Mouse (Mus musculus) NIH3T3 (cell line): ENCODE data around the gene Nup205.

Experiments
- DNase-seq: peaks from one replicate; pipeline ENCODE4 v3.0.0-alpha.2; 2012; ENCODE audit warnings: low read depth

Nup205 gene

DNA sequence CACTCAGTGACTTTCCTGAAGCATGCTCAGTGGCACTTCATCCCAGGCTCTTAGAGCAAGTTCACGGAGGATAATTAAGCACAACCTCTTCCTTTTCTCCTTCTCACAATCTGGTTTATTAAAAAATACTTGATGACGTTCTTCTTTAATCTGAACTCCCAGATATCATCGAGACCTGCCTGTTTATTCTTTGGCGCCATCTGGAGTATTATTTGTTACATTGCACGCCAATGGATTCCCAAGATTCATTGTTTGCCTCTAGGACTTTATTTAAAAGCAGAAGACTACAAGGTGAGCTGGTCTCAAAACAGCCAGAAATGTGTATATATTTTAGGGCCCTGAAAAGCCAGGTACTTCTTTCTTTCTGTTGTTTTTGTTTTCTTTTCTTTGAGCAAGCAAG, 67.9 kb downstream of the Nup205 start:
- peak; percentile 67 for DNase-seq

DNA sequence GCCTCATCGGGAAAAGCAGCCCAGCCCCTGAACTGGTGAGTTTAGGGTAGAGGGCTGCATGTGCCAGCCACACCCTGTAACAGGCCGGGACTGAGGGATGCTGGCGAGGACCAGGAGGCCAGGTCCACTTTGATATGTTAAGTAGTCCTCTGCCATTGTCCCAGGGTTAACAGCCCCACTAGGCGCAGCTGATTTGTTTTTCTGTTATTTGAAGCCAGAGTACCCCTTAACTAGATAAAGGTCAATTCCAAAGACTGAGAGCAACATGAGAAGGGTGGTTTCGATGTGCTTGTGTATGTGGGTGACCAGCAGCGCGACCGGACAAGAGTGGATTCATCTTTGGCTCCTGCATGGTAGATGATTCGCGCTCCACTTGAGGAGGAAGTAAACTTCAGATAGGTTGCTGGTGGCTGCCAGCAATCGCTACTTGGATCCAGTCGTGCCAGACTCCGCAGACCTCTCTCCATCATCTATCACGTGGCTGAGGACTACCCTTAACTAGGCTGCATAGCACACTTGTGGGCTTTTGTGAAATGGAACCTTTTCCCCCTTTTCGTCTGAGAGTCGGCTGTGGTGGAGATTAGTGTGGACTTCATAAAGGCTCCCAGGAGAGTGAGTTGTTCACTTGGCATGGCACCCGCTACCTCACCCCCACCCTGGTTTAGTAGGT, 74.7 kb downstream of the Nup205 start:
- DNase-seq, result no peak

DNA sequence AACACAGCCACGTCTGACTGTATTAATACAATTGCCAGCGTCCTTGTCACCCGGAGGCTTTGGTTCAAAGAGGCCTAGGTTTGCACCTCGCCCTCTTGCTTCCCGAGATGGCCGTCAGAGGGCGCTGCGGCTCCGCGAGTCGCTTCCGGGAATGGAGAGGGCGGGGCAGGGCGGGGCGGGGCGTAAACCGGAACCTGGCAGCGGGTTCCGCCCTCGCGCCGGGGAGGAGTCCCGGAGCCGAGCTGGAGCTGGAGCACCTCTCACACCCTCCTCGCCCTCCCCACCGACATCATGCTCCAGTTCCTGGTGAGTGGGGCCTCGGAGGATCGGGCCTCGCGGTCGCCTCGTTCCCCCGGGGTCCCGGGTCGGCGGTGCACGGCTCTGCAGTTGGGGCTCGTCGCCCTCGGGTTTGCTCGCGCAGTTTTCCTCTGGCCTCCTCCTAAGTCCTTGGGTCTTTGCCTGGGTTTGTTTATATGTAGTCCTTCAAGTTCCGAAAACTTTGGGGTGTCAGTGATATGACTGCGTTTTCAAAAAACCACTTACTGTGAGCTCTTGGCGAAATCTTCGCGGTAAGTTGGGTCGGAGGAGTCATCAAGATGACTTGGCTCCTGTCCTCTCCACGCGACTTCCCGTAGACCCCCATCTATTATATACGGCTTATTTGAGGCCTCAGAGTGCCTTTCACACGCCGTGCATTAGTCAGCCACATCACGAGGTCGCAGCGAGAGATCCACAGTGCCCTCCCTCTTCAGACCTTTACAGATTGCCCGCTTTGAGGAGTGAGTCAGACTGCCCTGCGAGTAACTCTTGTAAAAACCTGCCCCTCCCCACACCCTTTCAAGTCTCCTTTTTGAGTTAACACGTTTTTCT, 75.5 kb downstream of the Nup205 start:
- DNase-seq, result peak; percentile 97

DNA sequence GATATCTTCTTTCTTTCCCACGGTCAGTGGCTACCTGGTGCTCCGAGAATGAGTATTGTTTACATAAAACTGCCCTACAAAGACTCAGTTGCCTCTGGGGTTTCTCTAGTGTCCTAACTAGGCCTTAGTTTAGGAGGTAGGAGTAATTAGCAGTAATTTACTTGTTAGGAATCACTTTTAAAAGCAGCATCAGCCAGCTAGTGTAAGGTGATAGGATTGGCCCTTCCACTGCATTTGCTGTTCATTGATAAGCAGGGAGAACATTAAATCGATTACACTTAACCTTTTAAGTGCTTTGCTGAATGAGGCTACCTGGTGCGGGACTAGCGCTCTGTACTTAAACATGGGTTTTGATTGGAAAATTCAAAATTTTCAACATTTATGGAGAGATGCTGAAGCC, 76.3 kb downstream of the Nup205 start:
- no peak for DNase-seq

DNA sequence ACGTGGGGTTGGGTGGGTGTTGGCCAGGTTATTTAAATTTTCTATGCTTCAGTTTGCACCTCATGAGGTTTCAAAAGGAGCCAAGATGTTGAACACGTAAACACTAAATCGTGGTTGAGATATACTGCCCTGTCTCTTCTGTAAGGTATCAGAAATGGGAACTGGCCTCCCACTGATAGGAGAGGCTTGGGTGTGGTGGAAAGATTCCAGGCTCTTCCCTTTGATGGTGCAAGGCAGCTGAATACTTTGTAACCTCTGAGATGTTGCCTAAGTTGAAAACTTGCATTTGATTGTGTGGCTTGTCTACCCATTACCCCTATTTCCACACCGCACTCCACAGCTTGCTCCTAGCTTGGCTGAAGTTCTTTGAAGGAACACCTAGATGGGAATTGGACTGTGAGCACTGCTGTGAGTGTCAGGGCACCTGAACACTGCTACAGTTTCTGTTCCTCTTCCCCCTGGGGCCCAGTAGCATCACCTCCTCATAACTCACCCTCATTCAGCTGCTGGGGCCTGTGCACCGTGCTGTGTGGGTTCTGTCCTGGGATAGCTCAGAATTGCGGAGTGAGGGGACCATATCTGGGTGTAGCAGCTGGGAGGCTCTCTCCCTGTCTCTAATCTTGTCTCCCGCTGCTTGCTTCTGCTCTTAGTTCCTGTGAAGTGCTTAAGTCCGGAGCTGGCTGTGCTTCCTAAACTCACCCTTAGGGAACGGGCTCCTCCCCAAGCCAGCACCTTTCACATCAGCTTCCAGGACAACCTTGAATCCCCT, 77.1 kb downstream of the Nup205 start:
- DNase-seq, result no peak

DNA sequence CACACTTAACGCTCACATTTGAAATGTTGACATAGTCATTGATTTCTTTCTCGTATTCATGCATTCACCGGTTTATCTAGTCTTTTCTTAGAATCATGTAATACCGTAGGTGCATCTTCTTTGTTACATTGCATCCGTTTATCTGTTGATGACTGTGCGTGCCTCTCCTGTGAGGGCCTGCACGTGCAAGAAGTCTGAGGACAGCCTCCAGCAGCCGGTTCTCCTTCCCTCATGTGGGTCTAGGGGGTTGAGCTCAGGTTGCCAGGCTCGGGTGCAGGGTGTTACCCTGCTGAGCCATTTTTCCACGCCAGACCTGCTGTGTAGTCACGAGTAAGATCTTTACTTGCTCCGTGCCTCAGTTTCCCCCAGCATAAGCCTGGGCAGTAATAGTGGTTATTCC, 77.8 kb downstream of the Nup205 start:
- no peak for DNase-seq

DNA sequence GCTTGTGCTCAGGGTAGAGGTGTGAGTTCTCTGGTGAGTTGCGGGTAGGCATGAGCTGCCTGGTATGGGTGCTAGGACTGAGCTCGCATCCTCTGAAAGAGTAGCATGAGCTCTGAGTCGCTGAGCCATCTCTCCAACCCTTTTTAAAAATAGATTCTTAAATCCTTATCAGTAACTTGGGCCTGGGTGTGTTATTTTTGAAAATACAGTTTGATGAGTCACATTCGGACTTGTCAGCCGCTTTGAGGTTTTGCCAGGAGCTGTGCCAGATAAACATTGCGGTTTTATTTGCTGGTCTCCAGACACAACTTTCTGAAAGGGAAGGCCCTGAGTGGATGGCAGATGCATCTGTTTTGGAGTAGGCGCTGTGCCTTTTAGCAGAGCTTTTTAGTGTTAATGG, 79.5 kb downstream of the Nup205 start:
- DNase-seq, result peak; percentile 94

DNA sequence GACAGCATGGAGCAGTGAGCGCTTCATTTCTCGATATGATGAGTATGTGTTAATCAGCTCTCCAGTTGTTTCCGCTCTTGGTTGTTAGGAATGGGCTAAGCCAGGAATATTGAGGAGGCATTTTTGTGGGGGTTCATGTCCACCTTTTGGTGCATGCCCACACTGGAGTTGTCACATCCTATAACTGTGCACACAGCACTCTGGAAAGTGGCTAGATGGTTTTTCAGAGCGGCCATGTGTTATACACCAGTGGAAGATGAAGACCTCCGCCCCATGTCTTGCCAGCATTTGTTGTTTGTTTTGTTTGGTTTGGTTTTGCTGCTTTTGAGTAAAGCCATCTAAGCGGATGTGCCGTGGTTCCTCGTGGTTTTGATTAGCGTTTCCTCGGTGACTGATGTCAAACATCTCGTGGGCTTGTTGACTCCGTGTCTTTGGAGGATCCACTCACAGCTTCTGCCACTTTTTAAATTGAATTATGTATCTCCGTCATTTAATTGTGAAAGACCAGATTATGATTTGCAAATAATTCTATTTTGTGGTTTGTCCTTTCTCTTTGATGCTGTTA, 80.5 kb downstream of the Nup205 start:
- DNase-seq, result no peak

DNA sequence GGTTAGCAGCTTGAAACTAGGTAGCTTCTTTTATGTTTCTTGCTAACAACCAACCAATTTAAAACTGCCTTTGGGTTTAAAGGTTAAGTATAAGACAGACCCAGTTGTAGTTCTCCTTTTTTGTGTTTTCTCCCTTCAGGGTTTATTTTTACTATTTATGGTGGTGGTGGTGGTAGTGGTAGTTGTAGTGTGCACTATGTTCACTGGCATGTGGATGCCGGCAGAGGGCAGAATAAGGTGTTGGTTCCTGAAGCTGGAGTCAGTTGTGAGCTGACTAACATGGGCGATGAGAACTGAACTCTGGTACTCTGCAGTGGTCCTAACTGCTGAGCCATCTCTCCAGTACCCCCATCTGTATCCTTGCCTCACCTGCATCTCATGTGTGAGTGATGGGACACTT, 81.7 kb downstream of the Nup205 start:
- DNase-seq, result no peak

DNA sequence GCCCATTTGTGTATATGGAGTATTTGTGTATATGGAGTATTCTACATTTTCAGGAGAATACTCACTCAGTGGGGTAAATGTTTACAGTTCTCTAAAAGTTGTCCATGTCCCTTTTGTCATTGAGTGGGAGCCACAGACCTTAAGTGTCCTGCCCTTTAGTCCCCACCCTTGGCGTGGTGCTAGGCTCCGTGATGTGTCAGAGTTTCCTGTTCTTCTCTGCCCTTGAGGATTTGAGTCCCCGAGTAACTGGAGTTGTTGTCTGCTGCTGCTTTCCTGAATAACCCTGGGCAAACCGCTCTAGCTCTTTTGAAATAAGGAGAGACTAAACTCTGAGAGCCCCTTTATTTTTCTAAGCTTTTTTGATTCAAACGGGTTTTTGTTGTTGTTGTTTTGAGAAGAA, 82.3 kb downstream of the Nup205 start:
- DNase-seq, result no peak

DNA sequence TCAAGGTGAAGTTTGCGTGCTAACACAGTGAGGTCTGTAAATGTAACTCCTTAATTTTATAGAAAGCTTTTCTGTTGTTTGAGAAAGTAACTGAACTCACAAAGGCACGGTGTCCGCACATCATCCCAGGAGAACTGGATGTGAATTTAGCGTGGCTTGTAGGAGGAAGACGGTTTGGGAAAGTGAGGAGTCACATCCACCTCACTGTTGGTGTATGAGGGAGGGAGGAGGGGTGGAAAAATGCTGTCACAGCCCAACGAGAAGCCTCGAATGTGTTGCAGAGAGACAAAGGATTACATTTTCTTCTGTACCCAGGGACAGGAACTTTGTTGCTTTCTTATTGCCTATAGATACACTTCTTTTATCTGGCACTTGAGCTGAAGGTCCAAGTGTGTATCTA, 83.3 kb downstream of the Nup205 start:
- no peak for DNase-seq

DNA sequence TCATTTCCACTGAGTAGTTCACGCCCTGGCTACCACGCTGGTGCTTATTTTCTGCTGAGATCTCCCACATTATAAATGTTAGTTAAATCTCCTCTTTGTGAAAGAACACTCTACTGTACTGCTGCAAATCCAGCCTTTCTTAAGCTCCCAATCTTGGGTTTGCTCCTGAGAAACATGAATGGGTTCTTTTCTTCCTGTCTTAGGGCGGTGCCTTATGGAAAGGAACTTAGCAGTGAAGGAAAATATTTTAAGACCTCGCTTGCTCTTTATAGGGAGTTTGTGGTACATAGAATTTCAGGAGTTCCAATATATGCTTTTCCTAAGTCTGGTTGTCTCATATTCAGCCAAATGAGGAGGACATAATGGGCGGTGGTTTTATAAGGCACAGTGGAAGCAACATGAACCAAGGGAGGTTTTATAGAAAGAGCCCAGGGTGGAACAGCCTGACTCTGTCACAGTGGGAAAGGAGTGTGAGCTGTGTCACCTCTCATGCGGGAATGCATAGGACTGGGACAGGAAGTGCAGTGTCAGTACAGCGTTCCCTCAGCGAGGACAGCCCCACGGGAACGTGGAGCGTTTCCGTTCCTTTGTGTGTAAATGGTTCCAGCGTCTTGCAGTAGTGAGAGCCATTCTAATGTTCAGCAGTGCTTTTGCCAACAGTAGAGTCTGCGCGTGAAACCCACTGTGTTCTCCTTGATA, 88.5 kb downstream of the Nup205 start:
- DNase-seq, result no peak

DNA sequence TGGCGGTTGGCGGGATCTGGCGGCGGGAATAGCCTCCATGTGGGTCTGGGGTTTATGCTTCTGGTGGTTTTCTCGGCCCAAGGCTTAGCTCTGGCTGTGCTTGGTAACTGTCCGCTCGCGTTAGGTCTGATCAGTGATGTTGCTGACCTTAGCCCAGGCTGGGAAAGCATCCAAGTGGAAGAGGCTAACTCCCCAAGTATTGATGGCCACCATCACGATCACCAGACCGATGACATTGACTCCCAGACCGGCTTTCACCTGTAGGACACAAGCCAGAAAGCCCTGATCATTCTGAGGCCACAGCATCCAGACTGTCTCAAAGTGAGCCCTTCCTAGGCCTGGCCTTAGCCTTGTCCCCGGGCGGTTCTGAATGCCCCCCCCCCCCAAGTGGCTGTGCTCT, 91.5 kb downstream of the Nup205 start:
- DNase-seq, result no peak

DNA sequence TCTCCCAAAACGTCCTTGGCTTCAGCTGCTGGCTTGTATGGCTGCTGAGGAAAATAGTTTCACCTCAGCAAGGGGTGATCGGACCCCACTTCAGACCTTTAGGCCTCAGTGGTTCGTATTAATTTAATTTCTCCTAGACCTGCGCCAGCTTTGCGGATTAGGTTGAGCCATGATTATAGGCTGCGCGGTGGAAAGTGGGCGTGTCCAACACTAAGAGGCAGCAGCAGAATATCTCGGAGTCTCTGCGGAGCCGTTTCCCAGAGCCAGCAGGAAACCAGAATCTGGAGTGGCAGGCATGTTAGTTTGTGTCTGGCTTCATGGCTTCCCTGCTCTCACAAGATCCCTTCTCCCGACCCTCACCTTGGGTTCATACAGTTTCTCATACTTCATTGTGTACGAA, 92.4 kb downstream of the Nup205 start:
- no peak for DNase-seq

DNA sequence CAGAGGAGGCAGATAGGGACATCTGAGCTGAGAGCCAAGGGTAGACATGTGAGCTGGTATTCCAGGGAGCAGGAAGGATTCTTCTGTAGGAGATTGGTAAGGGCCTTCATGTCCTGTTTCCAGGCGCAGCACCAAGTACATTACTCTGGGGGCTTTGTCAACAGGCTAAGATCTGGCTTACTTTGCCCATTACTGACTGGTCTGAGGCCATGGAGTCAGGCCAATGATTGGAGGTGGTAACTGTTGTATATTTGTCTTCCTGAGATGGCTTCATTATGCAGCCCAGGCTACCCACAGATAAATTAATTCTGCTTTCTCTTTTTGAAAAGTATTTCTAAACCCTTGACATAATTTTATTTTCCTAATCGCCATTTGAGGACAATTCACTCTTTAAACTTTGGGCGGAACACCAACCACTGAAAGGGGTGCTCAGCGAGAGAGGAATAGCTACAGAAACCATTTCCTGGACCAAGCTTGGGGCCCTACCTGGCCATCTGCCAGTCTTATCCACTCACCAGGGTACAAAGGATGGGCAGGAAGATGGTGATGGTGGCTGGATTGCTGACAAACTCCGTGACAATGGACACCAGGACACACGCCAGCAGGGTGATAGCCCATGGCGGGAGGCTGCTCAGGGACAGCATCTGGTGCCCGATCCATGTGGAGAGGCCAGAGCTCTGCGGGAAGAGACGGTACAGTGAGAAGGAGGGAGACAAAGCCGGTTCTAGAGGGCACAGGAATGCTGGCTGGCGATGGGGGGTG, 94.1 kb downstream of the Nup205 start:
- no peak for DNase-seq

DNA sequence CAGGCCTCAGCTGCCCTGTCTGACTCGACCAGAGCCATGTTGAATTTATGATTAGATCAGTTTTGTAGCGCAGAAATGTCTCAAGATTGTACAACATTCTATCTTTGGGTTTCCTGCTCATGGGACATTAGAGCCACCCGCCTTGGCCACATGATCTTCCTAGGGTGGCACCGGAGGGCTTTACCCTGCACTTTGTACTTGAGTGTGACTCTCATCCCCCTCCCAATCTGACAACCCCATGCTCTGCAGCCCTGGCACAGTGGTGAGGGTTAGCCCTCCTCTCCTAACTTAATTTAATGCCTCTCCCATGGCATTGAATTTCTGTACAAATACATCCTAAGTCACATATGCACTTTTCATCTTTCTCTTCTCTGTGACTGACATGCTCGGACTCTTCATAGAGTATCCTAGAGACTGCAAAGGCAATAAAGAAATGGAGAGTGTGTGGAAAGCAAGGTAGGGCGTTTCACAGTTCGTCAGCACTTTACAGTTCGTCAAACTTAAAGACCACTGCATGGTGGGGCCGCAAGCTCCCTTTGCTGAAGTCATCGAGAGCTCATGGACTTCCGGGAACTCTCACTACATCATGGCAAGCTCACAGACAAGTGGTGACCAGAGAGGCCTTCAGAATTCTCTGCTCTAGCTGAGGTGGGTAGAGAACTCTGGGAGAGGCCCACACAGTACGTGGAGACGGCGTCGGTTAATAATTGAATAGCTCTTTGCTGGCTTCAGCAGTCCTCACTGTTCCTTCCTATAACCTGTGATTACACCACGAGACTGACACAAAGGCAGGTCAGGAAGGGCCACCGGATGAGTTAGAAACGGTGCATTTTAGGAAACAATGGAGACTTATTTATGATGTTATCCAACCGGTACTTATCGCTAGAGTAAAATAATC, 94.9 kb downstream of the Nup205 start:
- no peak for DNase-seq

DNA sequence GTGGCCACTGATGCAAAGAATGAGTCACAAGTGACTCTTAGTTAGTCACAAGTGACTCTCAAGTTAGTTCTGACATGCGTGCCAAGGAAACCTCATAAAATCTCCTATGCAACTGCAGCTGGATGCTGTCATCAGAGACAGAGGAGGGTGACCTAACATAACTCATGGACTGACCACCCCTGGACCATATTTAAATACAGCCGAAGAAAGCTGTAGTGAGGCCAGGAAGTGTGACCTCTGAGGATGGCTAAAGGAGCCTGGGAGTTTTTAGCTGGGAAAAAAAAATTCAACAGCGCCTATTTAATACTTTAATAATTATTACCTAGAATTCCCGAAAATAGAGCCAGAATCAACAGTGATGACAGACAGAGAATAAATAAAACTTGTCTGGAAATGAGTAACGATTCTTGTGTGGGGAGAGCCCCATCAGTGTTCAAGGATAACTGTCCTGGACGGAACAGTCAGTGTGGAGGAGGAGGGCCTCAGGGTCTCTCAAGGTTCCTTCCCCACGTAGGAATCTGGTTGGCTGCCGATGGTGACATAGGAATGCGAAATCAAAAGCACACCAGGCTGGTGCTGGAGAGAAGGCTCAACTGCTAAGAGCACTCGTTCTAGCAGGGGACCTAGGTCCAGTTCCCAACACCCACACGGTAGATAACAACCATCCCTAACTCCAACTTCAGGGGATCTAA, 96.3 kb downstream of the Nup205 start:
- peak; percentile 73 for DNase-seq

DNA sequence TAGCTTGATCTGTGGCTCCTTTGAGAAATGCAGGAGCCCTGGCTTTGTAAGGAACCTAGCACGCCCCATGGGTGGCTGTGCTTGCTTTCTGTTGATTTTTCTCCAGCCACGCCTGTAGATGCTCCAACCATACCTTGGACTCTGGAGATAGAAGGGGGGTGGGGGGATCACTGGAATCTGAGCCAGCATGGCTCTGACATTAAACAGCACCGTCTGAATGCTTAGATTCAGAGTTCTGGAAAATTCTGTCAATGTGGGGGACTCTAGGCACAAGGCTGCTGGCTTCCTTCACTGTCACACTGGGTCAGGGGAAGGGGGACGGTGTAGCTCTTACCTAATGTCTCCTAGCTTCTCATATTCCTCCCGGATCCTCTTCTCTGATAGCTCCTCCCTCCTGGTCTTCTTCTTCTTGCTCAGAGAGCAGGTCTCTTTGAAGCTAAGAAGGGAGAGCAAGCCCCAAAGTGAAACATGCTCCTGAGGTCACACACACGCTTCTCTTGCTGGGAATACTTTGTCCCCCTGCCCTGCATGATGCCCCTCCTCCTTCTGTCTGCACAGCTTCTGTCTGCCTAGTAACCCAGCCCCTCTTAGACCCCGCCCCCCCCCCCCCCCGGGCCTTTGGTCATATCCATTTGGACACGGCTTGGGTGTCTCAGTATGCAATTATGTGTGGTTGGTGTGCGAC, 100.8 kb downstream of the Nup205 start:
- DNase-seq, result no peak

DNA sequence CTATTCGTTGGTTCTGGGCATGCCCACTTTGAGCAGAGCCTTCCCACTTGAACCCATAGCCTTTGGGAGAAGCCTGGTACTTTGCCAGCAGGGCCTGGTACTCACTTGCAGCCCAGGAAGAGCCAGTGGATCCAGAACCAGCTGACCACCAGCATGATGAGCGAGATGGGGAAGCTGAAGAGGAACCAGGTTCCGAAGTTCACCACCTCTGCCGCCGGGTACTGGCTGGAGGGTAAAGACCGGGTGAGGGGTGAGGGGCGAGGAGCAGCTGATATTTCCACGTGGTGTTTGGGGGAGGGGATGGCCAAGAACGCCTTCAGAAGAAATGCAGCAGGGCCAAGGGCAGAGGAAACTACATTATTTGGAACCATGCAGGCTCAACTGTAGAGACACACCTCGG, 102.1 kb downstream of the Nup205 start:
- DNase-seq, result no peak
